Mouse (Mus musculus) stomach, embryonic 15.5 days (tissue): ENCODE measurements at regions not wholly inside any gene's neighbourhood (a gene's known extent, or its start where the extent isn't known, plus 50 kb on each side); places are given as distances from the start of the nearest gene placed in this dataset. TPM values are rescaled to one million over a fixed set of nuclear protein-coding genes. Genes with fewer than 3 reads are reported as not detected.

ENCODE experiments used
- microRNA-seq: library from miRNA; unstranded; fragments of <30 nt; microRNA quantifications from one replicate; pipeline ENCODE4, GENCODE M21; 2016

Small RNA genes lying in the stretch of these regions (microRNA-seq; reads per million reads assigned to microRNA genes)
- not detected for gene Gm44375
